Mouse (Mus musculus) spleen, adult 10 weeks (tissue): ENCODE results near the gene Tmprss15. TPM values are rescaled to one million over a fixed set of nuclear protein-coding genes. Genes with fewer than 3 reads are reported as not detected.

Source experiments
- polyA plus RNA-seq: library from polyadenylated mRNA; stranded (reverse); fragments of 350-450 nt; fragmentation: Illumina TruSeq; extraction: RNeasy Lipid Tissue Mini Kit (QIAGEN cat#74804); gene quantifications from one replicate; pipeline ENCODE4 v1.2.3, GENCODE M21; 2015; ENCODE audit warnings: low replicate concordance; ENCODE audit not compliant: insufficient read depth

The Tmprss15 gene
- not detected for polyA plus RNA-seq

GRCm38 (mm10) chr16:79090997-79091396 lies at the start of gene Tmprss15:
Gene Tmprss15 (minus strand): TSS chr16:79091097.

GRCm38 (mm10) chr16:78930382-78931286 lies 160.3 kb downstream of the Tmprss15 start, which contains the start of gene Chodl:
Gene Chodl (plus strand): TSS chr16:78930948.

Other genes with a start within 250 kb of the Tmprss15 start
- gene Chodl, start 160.1 kb downstream of the Tmprss15 start, polyA plus RNA-seq, result not detected